Mouse (Mus musculus) heart, adult 2 months (tissue): ENCODE data around the gene Chst8.

ENCODE experiments used
- CTCF ChIP-seq: fragments of 200-600 bp; IDR thresholded peaks from 2 replicates; pipeline ENCODE4 v1.8.1; 2022; ENCODE audit warnings: antibody characterized with exemption, mild to moderate bottlenecking, moderate library complexity
- EP300 ChIP-seq: fragments of 200-500 bp; IDR thresholded peaks from 2 replicates; pipeline ENCODE4 v1.6.1; 2011; ENCODE audit warnings: low read depth, low read length, control low read depth; ENCODE audit not compliant: insufficient read depth

DNA sequence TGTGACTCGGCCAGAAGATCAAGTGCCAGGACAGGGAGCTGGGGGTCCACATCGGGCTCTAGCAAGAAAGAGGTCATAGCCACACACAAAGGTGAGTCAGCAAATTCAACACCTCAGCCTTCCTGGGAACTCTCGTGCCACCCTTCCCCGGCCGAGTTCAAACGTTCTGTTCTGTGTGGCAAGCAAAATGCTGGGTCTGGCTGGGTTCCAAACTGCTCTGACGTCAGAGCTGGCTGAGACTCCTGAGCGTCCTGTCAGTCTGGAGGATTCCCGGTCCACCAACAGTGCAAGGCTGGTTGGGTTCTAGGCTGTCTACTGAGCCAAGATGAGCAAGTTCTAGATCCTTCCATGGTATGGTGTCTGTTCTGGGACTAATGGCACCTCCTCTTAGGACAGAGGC, 165.5 kb downstream of the Chst8 start:
- TF ChIP-seq CTCF, result no peak
- TF ChIP-seq EP300, result no peak
